Mouse (Mus musculus): ENCODE data around the gene Npvf. TPM values are rescaled to one million over a fixed set of nuclear protein-coding genes. Genes with fewer than 3 reads are reported as not detected.

Gene Npvf
- polyA plus RNA-seq (2011; ENCODE audit: insufficient read depth, insufficient read length, low read depth, missing spikeins), result not detected in 2 replicates

DNA sequence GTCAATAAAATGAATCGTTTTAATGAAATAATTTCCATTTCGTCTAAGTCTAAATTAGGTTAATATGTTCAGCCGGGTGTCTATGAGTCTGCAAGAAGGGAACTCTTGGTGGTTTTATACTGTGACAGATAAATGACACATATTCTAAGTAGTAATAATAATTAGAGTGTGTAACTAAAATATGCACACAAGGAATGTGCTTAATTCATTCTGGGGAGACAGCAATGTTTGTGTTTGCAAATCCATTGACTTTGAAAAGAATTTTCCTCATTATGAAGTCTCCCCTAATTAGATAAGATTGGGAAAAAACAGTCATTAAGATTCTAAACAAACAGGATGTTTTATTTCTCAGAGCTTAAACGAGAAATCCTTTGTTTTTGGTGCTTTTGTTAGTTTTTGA lies at the start of gene Npvf:
TSS of gene Npvf (minus strand) at position 84 of the 400 bp plus-strand sequence.
- no peak within 1 kb of the TSS for H3K9ac ChIP-seq (ENCODE audit: low read depth, poor library complexity, severe bottlenecking)
- TF ChIP-seq POLR2A (IDR thresholded peaks at IDR 0.05; ENCODE audit: insufficient read depth, low read length) (no peak), CTCF (IDR thresholded peaks at IDR 0.05; ENCODE audit: low read depth, low read length) (no peak), EP300 (IDR thresholded peaks at IDR 0.05; ENCODE audit: insufficient read depth, low read depth, low read length) (no peak)
- no peaks in the 10 kb centered on the region for H3K4me1 ChIP-seq (ENCODE audit: control insufficient read depth, insufficient read depth, low read length)
- H3K27ac ChIP-seq (ENCODE audit: insufficient read depth, low read length), result no peak within 1 kb of the TSS
- H3K36me3 ChIP-seq (ENCODE audit: control insufficient read depth, insufficient read depth, low read length, poor library complexity, severe bottlenecking), result no peaks in the 10 kb centered on the region
- H3K27me3 ChIP-seq (ENCODE audit: control insufficient read depth, insufficient read depth, low read length, poor library complexity, severe bottlenecking), result no peaks in the 10 kb centered on the region
- H3K4me3 ChIP-seq (ENCODE audit: low read depth, low read length), result no peak within 1 kb of the TSS
- 0 out of 2 replicates have a peak, but pooled peaks cover 4% of the 10 kb centered on the region for H3K9me3 ChIP-seq (replicated peaks; ENCODE audit: control insufficient read depth, insufficient read depth, low read length, poor library complexity, severe bottlenecking)

DNA sequence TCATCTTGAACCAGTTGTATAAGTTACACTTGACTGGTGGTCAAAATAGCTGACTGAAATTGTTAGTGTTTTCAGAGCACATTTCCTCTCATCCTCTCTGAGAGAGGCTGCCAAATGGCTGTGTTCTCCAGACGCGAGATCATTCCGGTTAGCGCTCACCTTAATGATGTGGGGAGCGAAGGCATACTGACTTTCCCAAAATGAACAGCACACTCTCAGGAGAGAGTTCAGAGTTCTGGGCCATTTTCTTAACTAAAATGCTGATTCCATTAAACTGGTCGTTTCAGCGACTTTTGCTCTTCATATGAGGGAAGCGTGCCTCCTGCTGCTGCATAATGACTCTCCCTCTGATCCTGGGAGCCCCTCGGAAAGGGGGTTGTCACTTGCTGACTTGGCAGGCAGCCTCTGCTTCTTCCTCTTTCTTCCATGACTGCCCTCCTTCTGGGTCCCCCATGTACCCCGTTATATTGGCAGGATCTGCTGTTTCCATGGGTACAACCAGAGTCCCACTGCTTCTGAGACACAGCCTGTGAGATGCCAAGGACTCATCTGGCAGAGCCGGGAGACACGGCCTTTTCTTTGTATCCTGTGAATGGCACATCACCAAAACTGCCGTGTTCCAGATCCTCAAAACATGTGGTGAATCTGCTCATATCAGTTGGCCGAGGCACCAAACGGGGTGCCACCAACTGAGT lies 35.0 kb upstream of the Npvf start:
- H3K9me3 ChIP-seq (replicated peaks; ENCODE audit: control insufficient read depth, insufficient read depth, low read length, poor library complexity, severe bottlenecking), result no peaks in the 10 kb centered on the region
- TF ChIP-seq EP300 (IDR thresholded peaks at IDR 0.05; ENCODE audit: insufficient read depth, low read depth, low read length) (no peak), CTCF (IDR thresholded peaks at IDR 0.05; ENCODE audit: low read depth, low read length) (no peak)
- H3K4me1 ChIP-seq (ENCODE audit: control insufficient read depth, insufficient read depth, low read length), result no peaks in the 10 kb centered on the region
- no peaks in the 10 kb centered on the region for H3K36me3 ChIP-seq (ENCODE audit: control insufficient read depth, insufficient read depth, low read length, poor library complexity, severe bottlenecking)
- H3K27ac ChIP-seq (ENCODE audit: insufficient read depth, low read length), result no peak overlapping the region
- no peaks in the 10 kb centered on the region for H3K27me3 ChIP-seq (ENCODE audit: control insufficient read depth, insufficient read depth, low read length, poor library complexity, severe bottlenecking)
- H3K9ac ChIP-seq (ENCODE audit: low read depth, poor library complexity, severe bottlenecking), result no peak overlapping the region
- no peak overlapping the region for H3K4me3 ChIP-seq (ENCODE audit: low read depth, low read length)

DNA sequence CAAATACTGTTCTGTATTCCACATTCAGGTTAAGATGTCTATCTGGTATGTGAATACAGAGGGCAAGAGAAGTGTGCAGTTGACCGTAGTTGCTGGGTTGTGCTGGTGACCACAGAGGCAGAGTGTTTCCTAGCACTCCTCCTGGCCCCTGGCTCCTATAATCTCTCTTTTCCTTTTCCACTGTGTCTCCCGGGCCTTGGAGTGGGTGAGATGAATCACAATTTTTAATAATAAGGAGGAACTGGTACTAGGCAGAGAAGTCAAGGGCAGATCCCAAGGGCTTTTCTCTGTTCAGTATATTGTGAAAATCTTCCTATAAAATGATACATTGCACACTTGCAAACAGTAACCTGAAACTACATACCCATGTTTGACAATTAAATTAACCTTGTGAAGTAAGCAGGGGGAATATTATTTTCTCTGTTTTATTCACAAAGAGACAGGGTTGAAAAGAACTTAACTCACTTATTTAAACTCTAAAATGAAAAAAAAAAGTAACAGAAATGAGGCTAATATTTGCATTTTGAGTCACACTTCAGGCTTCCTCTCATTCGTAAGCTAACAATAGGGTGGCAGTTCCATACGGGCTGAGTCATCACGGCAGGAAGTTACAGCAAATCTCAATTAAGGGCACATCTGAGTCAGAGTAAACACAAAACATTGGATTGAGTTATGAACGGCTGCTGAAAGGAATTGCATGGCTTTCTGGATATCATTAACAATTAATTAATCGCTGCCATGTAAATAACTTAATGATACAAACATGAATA lies 30.6 kb upstream of the Npvf start:
- Histone ChIP-seq H3K4me3 (ENCODE audit: low read depth, low read length) (no peak overlapping the region), H3K36me3 (ENCODE audit: control insufficient read depth, insufficient read depth, low read length, poor library complexity, severe bottlenecking) (no peaks in the 10 kb centered on the region), H3K27me3 (ENCODE audit: control insufficient read depth, insufficient read depth, low read length, poor library complexity, severe bottlenecking) (no peaks in the 10 kb centered on the region), H3K9ac (ENCODE audit: low read depth, poor library complexity, severe bottlenecking) (no peak overlapping the region), H3K4me1 (ENCODE audit: control insufficient read depth, insufficient read depth, low read length) (no peaks in the 10 kb centered on the region), H3K27ac (ENCODE audit: insufficient read depth, low read length) (no peak overlapping the region), H3K9me3 (replicated peaks; ENCODE audit: control insufficient read depth, insufficient read depth, low read length, poor library complexity, severe bottlenecking) (no peaks in the 10 kb centered on the region)
- no peak for TF ChIP-seq CTCF (IDR thresholded peaks at IDR 0.05; ENCODE audit: low read depth, low read length)
- TF ChIP-seq POLR2A (IDR thresholded peaks at IDR 0.05; ENCODE audit: insufficient read depth, low read length), result no peak
- no peak for TF ChIP-seq EP300 (IDR thresholded peaks at IDR 0.05; ENCODE audit: insufficient read depth, low read depth, low read length)

DNA sequence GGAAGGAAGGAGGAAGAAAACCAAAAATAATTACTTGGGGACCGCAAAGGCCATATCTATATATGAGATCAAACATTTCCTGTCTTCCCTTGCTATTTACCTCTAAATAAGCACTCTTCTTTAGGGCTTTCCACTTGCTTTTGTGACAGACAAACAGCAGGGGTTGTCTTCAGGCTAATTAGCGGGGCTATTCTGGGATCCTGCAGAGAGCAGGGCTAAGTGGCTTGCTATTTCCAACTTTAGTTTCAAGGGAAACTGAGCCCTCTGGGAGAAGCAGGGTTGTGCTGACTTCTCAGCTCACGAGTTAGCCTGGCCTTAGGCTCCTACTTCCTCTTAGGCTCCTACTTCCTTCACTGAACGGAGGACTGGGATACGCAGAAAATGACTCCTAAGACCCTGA lies 27.3 kb upstream of the Npvf start:
- Histone ChIP-seq H3K9ac (ENCODE audit: low read depth, poor library complexity, severe bottlenecking) (no peak overlapping the region), H3K9me3 (replicated peaks; ENCODE audit: control insufficient read depth, insufficient read depth, low read length, poor library complexity, severe bottlenecking) (no peaks in the 10 kb centered on the region), H3K4me1 (ENCODE audit: control insufficient read depth, insufficient read depth, low read length) (no peaks in the 10 kb centered on the region), H3K4me3 (ENCODE audit: low read depth, low read length) (no peak overlapping the region), H3K36me3 (ENCODE audit: control insufficient read depth, insufficient read depth, low read length, poor library complexity, severe bottlenecking) (no peaks in the 10 kb centered on the region), H3K27me3 (ENCODE audit: control insufficient read depth, insufficient read depth, low read length, poor library complexity, severe bottlenecking) (no peaks in the 10 kb centered on the region), H3K27ac (ENCODE audit: insufficient read depth, low read length) (no peak overlapping the region)
- TF ChIP-seq CTCF (IDR thresholded peaks at IDR 0.05; ENCODE audit: low read depth, low read length) (no peak), EP300 (IDR thresholded peaks at IDR 0.05; ENCODE audit: insufficient read depth, low read depth, low read length) (no peak), POLR2A (IDR thresholded peaks at IDR 0.05; ENCODE audit: insufficient read depth, low read length) (no peak)

DNA sequence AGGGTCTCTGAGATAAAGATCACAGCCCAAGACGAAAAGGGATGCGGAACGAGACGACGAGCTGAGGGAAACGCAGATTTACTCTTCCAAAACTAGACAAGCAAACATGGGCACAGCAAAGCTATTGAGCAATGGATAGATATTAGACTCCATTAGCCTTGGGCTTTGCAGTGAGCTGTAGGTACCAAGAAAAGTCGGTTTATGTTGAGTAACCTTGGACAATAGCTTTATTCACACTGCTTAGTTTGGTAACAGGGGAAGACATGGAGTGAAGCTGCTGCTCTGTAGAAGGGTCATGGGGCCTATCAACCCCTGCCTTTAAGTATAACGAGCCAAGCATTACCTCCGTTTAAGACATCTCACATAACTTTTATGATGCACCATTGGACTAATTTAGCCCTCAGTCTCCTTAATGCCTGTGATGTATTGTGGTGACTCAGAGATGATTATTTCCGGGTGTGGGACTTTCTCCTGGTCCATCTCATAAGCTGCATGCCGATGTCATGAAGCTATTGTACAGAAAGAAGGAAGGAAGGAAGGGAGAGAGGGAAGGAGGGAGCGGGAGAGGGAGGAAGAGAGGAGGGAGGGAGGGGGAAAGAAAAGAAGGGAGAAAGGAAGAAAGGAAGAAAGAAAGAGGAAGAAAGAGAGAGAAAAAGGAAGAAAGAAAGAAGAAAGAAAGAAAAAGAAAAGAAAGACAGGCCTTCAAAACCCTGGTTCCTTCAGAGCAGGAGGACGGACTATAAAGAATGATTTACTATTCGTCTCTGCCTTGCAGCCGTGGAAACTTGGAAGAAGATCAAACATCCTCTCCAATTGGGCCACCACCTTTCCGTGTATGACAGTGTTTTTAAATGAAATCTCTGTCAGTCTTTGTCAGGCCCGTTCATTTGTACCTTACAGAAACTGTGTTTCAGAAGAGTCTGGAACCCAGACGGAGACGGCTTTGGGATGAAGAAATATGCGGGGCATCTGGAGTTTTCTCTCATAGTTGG lies 26.3 kb upstream of the Npvf start:
- H3K27me3 ChIP-seq (ENCODE audit: control insufficient read depth, insufficient read depth, low read length, poor library complexity, severe bottlenecking), result no peaks in the 10 kb centered on the region
- no peaks in the 10 kb centered on the region for H3K36me3 ChIP-seq (ENCODE audit: control insufficient read depth, insufficient read depth, low read length, poor library complexity, severe bottlenecking)
- H3K9me3 ChIP-seq (replicated peaks; ENCODE audit: control insufficient read depth, insufficient read depth, low read length, poor library complexity, severe bottlenecking), result no peaks in the 10 kb centered on the region
- H3K27ac ChIP-seq (ENCODE audit: insufficient read depth, low read length), result no peak overlapping the region; the same call in 1 of the 2 replicates
- H3K4me1 ChIP-seq (ENCODE audit: control insufficient read depth, insufficient read depth, low read length), result no peaks in the 10 kb centered on the region
- no peak for TF ChIP-seq CTCF (IDR thresholded peaks at IDR 0.05; ENCODE audit: low read depth, low read length)
- TF ChIP-seq POLR2A (IDR thresholded peaks at IDR 0.05; ENCODE audit: insufficient read depth, low read length), result no peak
- no peak for TF ChIP-seq EP300 (IDR thresholded peaks at IDR 0.05; ENCODE audit: insufficient read depth, low read depth, low read length)
- H3K4me3 ChIP-seq (ENCODE audit: low read depth, low read length), result no peak overlapping the region
- no peak overlapping the region for H3K9ac ChIP-seq (ENCODE audit: low read depth, poor library complexity, severe bottlenecking)
